Mouse (Mus musculus) CD4-positive, CD25-positive, alpha-beta regulatory T cell, adult 4 months (primary cell): ENCODE results near the gene Epb41. TPM values are rescaled to one million over a fixed set of nuclear protein-coding genes. Genes with fewer than 3 reads are reported as not detected.
A peak's percentile ranks its signal among the peaks of the same experiment; 100 is the strongest.

ENCODE experiments used
- ATAC-seq: one replicate; pipeline ENCODE4 v1.8.0; 2017
- polyA plus RNA-seq, 2 experiments: library from polyadenylated mRNA; unstranded; fragments of 100-300 nt; shearing (Covaris generic); gene quantifications; one replicate each; pipeline ENCODE4 v1.2.1; 2017

Epb41 gene
- 10 to 100 TPM; 32.3 to 35.4 TPM for polyA plus RNA-seq

GRCm38 (mm10) chr4:132074933-132075769 is at the start of gene Epb41:
Gene Epb41 (minus strand): TSS chr4:132075321.
- peak; percentile 97 for ATAC-seq

GRCm38 (mm10) chr4:132123166-132123565 is 48.0 kb upstream of the Epb41 start:
- ATAC-seq: no peak

- no peak for ATAC-seq
Observed at GRCm38 (mm10) chr4:132121674-132122073, 46.6 kb upstream of the Epb41 start.

GRCm38 (mm10) chr4:132119566-132119965 is 44.4 kb upstream of the Epb41 start:
- ATAC-seq: no peak

GRCm38 (mm10) chr4:132116315-132116714 is 41.2 kb upstream of the Epb41 start:
- ATAC-seq: no peak

GRCm38 (mm10) chr4:132113411-132114095 is 38.4 kb upstream of the Epb41 start:
- peak; percentile 32 for ATAC-seq

GRCm38 (mm10) chr4:132111227-132111626 is 36.1 kb upstream of the Epb41 start:
- ATAC-seq: no peak

GRCm38 (mm10) chr4:132108221-132108620 is 33.1 kb upstream of the Epb41 start:
- no peak for ATAC-seq

GRCm38 (mm10) chr4:132101152-132101551 is 26.0 kb upstream of the Epb41 start:
- ATAC-seq: no peak

- ATAC-seq: no peak
Observed at GRCm38 (mm10) chr4:132099548-132099947, 24.4 kb upstream of the Epb41 start.

GRCm38 (mm10) chr4:132095043-132095442 is 19.9 kb upstream of the Epb41 start:
- no peak for ATAC-seq

- ATAC-seq: no peak
Observed at GRCm38 (mm10) chr4:132093928-132094327, 18.8 kb upstream of the Epb41 start.

- ATAC-seq: no peak
Observed at GRCm38 (mm10) chr4:132093136-132093535, 18.0 kb upstream of the Epb41 start.

GRCm38 (mm10) chr4:132088921-132089320 is 13.8 kb upstream of the Epb41 start:
- peak; percentile 53 for ATAC-seq

- no peak for ATAC-seq
Observed at GRCm38 (mm10) chr4:132085114-132085513, 10.0 kb upstream of the Epb41 start.

- no peak for ATAC-seq
Observed at GRCm38 (mm10) chr4:132080492-132080983, 5.4 kb upstream of the Epb41 start.

- ATAC-seq: no peak
Observed at GRCm38 (mm10) chr4:132079555-132080275, 4.6 kb upstream of the Epb41 start.

GRCm38 (mm10) chr4:132078296-132078714 is 3.2 kb upstream of the Epb41 start:
- ATAC-seq: no peak

GRCm38 (mm10) chr4:132077445-132077844 is 2.3 kb upstream of the Epb41 start:
- ATAC-seq: no peak

- ATAC-seq: no peak
Observed at GRCm38 (mm10) chr4:132076480-132077405, 1.6 kb upstream of the Epb41 start.

GRCm38 (mm10) chr4:132075796-132076195 is 675 bp upstream of the Epb41 start:
- no peak for ATAC-seq
